Mouse (Mus musculus) layer of hippocampus, adult 11-12 months (tissue): Measurements from ENCODE around the gene Olfr9.
"Not testable (repeated sequence)": the region's sequence is repeated elsewhere in the genome, so short reads cannot be mapped to it uniquely, and the experiment has no call there.

Experiments used
- DNase-seq: peaks from one replicate; pipeline ENCODE4 v3.0.0; 2022; ENCODE audit warnings: low spot score

The Olfr9 gene

DNA sequence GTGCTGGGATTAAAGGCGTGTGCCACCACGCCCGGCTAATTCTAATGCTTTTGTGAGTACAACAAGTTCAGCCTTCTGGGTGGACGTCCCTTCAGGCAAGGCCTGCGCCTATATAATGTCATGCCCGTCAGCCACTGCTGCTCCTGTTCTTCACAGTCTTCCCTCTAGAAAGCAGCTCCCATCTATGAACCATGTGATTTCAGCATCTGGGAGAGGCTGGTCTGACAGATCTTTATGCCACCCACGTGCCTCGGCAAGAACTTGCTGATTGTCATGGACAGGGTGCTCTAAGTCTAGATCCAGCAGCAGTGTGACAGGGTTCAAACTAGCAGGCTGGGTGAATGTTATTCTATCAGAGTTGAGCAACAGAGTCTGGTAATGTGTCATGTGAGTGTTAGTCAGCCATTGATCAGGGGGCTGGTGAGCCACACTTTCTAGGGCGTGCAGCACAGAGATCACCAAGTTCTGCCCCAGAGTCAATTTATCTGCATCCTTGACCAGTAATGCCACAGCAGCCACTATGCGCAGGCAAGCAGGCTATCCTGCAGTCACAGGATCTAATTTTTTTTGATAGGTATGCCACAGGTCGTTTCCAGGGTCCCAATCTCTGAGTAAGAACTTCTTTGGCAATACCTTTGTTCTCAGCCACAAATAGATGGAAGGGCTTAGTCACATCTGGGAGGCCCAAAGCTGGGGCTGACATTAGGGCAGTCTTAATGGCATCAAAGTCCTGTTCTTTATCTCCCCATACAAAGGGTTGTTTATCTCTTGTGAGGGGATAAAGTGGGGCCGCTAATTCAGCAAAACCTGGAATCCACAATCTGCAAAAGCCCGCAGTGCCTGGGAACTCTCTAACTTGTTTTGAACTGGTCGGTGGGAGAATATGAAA is 15.0 kb downstream of the Olfr9 start:
- no peak for DNase-seq

DNA sequence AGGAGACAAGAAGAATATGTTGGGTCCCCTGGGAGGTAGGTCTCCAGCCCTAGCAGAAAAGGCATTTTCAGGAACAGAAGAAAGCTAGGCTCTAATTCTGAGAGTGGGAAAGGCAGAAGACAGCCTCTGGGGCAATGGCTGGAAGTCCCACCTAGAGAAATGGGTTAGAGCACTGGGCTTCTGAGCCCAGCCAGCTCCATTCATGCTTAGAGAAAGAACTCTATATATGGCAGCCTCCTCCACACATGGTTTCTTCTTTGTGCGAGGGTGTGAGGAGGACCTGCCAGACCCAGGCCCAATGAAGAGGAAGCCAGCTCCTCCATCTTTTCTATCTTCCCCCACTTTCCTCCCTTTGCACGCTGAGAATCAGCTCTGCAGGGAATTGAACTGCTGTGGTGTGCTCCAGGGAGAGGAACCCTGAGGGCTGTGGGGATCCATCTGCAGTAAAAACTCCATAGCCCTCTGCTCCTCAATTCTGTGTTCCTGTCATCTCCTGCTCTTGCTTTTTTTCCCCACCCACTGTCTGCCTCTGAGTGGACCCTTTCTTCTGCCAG is 21.1 kb downstream of the Olfr9 start, which contains the start of gene Olfr763:
Olfr763 (plus strand) TSS at position 504 of the 554 bp plus-strand sequence.
- no peak for DNase-seq

DNA sequence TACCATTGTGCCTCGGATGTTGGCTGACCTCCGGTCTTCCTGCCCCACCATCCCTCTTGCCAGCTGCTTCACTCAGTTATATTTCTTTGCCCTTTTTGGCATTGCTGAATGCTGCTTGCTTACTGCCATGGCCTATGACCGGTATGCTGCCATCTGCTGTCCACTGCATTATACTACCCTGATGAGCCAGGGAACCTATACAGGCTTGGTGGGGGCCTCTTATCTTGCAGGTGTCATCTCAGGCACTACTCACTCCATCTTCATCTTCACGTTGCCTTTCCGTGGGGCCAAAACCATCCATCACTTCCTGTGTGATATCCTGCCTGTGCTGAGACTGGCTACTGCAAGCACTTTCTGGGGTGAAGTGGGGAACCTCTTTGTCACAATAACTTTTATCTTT is 22.3 kb downstream of the Olfr9 start:
- DNase-seq, result not testable (repeated sequence)

DNA sequence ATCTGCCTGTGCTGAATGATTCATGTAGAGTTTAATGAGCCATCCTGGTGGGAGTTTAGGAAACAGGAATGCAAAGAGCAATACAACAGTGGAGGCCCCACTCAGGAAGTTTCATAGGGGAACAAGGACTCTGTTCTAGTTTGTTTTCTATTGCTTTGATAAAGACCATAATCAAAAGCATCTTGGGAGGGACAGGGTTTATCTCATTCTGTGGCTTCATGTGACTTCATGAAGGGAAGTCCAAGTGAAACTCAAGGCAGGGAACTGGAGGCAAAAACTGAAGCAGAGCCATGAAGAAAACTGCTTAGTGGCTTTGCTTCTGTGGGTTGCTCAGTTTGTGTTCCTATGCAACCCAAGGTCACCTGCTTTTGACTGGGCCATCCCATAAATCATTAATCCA is 25.2 kb downstream of the Olfr9 start:
- DNase-seq, result no peak

DNA sequence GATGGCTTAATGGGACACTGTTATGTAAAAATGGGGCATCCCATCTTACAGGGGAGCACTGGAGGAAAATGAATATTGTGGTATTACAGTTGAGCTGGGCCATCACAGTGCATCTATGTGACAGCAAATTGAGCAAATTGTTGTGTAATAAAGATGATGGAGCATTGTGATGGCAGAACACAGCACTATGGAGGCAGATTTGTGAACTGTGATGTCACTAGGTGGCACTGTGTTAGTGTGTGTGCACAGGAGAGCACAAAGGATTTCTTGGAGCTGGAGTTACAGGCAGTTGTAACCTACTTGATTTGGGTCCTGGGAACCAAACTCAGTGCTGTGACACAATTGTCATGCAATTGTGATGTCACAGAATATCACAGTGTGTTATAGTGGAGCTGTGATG is 34.1 kb downstream of the Olfr9 start:
- no peak for DNase-seq

DNA sequence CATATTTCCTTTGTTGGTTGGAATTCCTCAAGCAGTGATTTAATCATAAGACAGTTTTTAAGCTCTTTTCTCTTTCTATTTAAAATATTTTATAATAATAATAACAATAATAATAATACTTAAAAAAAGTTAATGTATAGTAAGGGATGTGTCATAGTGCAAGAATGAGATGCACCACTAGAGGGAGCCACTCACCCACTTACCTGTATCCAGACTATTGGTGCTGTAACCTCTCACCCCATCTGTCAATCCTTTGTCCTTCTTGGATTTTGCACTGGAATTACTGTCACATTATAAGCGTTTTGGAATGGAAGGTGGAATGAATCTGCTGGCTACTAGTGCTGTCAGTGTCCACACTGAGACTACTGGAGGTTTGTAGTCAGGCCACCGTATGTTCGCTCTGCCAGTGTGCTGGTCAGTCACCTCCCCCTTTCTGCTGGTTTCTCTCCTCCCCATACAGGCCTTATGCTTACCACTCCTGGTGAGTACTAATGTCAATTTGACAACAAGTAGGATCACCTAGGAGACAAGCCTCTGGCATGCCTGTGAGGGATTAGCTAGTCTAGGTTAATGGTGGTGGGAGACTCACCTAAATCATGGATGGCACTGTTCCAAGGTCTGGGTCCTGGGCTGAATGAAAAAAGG is 36.9 kb downstream of the Olfr9 start:
- DNase-seq, result peak; percentile 35

DNA sequence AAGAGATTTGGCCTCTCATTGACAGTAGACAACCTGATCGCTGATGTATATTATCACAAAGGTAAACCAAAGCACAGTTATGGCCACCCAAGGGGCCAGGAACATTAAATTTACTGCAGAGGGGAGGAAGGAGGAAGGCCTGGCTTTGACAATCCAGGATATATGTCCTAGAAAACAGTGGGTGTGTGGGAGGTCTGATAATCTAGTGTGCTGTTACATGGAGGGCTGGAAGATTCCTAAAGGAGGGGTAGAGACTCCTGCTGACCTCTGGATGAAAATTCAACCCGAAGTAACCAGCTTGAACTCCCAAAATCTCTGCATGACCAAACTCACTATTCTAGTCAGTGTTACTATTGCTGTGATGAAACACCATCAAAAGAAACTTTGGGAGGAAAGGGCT is 39.1 kb downstream of the Olfr9 start:
- no peak for DNase-seq

DNA sequence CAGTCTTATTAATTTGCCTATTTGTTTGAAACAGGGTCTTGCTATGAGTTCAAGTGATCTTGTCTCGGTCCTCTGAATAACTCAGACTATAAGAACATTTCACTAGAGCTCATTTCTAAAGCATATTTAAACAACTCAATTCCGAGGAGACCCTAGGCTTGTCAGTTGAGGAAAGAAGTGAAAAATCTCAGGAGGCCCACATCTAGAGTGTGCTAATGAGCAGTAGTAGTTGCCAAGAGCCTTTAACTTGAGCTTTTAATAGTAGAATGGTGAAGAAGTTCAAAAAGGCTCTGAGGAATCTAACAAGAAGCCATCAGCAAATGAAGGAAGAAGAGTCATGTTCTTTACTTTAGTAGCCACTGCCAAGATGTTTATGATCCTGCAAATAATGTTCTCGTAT is 50.6 kb downstream of the Olfr9 start, which contains the start of gene Olfr764-ps1:
Olfr764-ps1 (minus strand) TSS at position 101 of the 400 bp plus-strand sequence.
- no peak for DNase-seq
